Mouse (Mus musculus): ENCODE data around the gene Shank2. TPM values are rescaled to one million over a fixed set of nuclear protein-coding genes. Genes with fewer than 3 reads are reported as not detected.
A peak's percentile ranks its signal among the peaks of the same experiment; 100 is the strongest.

Shank2 gene
- polyA plus RNA-seq, 1 experiment, result 0.70 TPM

DNA sequence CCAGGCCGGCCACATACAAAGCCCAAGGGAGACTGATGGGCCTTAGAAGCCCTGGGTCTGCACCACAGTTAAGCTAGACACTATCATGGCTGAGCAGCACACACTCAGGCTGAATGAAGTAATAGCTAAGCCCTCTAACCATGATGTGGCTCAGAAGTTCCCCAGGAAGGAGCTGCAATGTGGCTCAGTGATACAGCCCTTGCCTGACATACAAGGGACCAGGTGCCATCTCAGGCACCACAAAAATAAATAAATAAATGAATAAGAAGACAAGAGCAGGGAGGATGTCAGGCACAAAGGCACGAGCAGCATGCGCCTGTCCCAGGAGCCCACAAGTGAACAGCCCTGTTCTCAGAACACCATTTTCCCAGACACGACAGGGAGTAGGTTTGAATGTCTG lies 440.2 kb downstream of the Shank2 start:
- H3K36me3 ChIP-seq (ENCODE audit: control insufficient read depth, insufficient read depth), result peaks cover 92% of the 10 kb centered on the region
- TF ChIP-seq CEBPB (IDR thresholded peaks at IDR 0.05; ENCODE audit: low read depth) (no peak), CTCF (IDR thresholded peaks at IDR 0.05; ENCODE audit: control insufficient read depth, insufficient read depth, insufficient read length) (no peak), USF1 (IDR thresholded peaks at IDR 0.05; ENCODE audit: low read depth) (no peak), MYOG (IDR thresholded peaks at IDR 0.05; ENCODE audit: control insufficient read depth, extremely low read depth, insufficient read length) (no peak), MAX (IDR thresholded peaks at IDR 0.05) (no peak), MYOD1 (IDR thresholded peaks at IDR 0.05; ENCODE audit: control insufficient read depth, insufficient read length, low read depth) (no peak), FOSL1 (IDR thresholded peaks at IDR 0.05; ENCODE audit: insufficient read depth, low read length, poor library complexity, severe bottlenecking) (no peak)
- H3K27me3 ChIP-seq (ENCODE audit: control insufficient read depth, insufficient read depth, insufficient read length), result no peaks in the 10 kb centered on the region
- peaks cover 14% of the 10 kb centered on the region for H3K79me3 ChIP-seq (ENCODE audit: low read depth)
- H3K79me2 ChIP-seq (ENCODE audit: control insufficient read depth, insufficient read depth), result peaks cover 33% of the 10 kb centered on the region
- no peak overlapping the region for H3K4me3 ChIP-seq (ENCODE audit: insufficient read depth, poor library complexity, severe bottlenecking)
- H3ac ChIP-seq (ENCODE audit: control insufficient read depth, insufficient read length, low read depth), result peak overlapping the region; percentile 28

- Histone ChIP-seq H3ac (ENCODE audit: control insufficient read depth, insufficient read length, low read depth) (no peak overlapping the region), H3K79me3 (ENCODE audit: low read depth) (peaks cover 14% of the 10 kb centered on the region), H3K27me3 (ENCODE audit: control insufficient read depth, insufficient read depth, insufficient read length) (no peaks in the 10 kb centered on the region), H3K36me3 (ENCODE audit: control insufficient read depth, insufficient read depth) (peaks cover 71% of the 10 kb centered on the region), H3K79me2 (ENCODE audit: control insufficient read depth, insufficient read depth) (peaks cover 38% of the 10 kb centered on the region), H3K4me3 (ENCODE audit: insufficient read depth, poor library complexity, severe bottlenecking) (no peak overlapping the region)
- no peak for TF ChIP-seq CEBPB (IDR thresholded peaks at IDR 0.05; ENCODE audit: low read depth)
- no peak for TF ChIP-seq CTCF (IDR thresholded peaks at IDR 0.05; ENCODE audit: control insufficient read depth, insufficient read depth, insufficient read length)
- TF ChIP-seq MYOD1 (IDR thresholded peaks at IDR 0.05; ENCODE audit: control insufficient read depth, insufficient read length, low read depth), result no peak
- no peak for TF ChIP-seq FOSL1 (IDR thresholded peaks at IDR 0.05; ENCODE audit: insufficient read depth, low read length, poor library complexity, severe bottlenecking)
- no peak for TF ChIP-seq USF1 (IDR thresholded peaks at IDR 0.05; ENCODE audit: low read depth)
- TF ChIP-seq MYOG (IDR thresholded peaks at IDR 0.05; ENCODE audit: control insufficient read depth, extremely low read depth, insufficient read length), result no peak
- no peak for TF ChIP-seq MAX (IDR thresholded peaks at IDR 0.05)
Measured at GRCm38 (mm10) chr7:144444788-144445187, 443.1 kb downstream of the Shank2 start.

GRCm38 (mm10) chr7:144447146-144447545 lies 445.4 kb downstream of the Shank2 start:
- Histone ChIP-seq H3K4me3 (ENCODE audit: insufficient read depth, poor library complexity, severe bottlenecking) (no peak overlapping the region), H3ac (ENCODE audit: control insufficient read depth, insufficient read length, low read depth) (no peak overlapping the region), H3K79me2 (ENCODE audit: control insufficient read depth, insufficient read depth) (peaks cover 28% of the 10 kb centered on the region), H3K27me3 (ENCODE audit: control insufficient read depth, insufficient read depth, insufficient read length) (no peaks in the 10 kb centered on the region), H3K79me3 (ENCODE audit: low read depth) (peaks cover 14% of the 10 kb centered on the region), H3K36me3 (ENCODE audit: control insufficient read depth, insufficient read depth) (peaks cover 68% of the 10 kb centered on the region)
- TF ChIP-seq MYOD1 (IDR thresholded peaks at IDR 0.05; ENCODE audit: control insufficient read depth, insufficient read length, low read depth) (peak; percentile 82), USF1 (IDR thresholded peaks at IDR 0.05; ENCODE audit: low read depth) (no peak), CTCF (IDR thresholded peaks at IDR 0.05; ENCODE audit: control insufficient read depth, insufficient read depth, insufficient read length) (no peak), MAX (IDR thresholded peaks at IDR 0.05) (peak; percentile 73), CEBPB (IDR thresholded peaks at IDR 0.05; ENCODE audit: low read depth) (peak; percentile 29), FOSL1 (IDR thresholded peaks at IDR 0.05; ENCODE audit: insufficient read depth, low read length, poor library complexity, severe bottlenecking) (peak; percentile 18), MYOG (IDR thresholded peaks at IDR 0.05; ENCODE audit: control insufficient read depth, extremely low read depth, insufficient read length) (no peak)

DNA sequence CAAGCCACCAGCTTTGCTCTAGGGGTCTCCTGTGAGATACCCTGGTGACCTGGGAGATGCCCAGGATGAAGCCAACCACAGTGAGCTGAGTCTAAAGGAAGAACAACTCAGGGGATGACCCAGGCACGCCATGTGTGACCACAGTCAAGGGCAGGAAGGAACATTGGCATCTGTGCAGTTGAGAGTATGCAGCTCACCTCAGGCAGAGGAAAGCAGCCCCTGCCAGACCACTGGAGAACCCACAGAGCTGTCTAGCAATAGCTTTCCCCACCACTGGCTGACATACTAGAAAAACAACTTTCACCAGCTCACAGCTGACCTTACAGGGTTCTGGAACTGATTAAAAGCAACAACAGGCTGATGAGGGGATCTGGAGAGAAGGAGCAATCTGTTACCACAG lies 446.5 kb downstream of the Shank2 start:
- Histone ChIP-seq H3K79me3 (ENCODE audit: low read depth) (peaks cover 14% of the 10 kb centered on the region), H3ac (ENCODE audit: control insufficient read depth, insufficient read length, low read depth) (no peak overlapping the region), H3K4me3 (ENCODE audit: insufficient read depth, poor library complexity, severe bottlenecking) (no peak overlapping the region), H3K27me3 (ENCODE audit: control insufficient read depth, insufficient read depth, insufficient read length) (no peaks in the 10 kb centered on the region), H3K79me2 (ENCODE audit: control insufficient read depth, insufficient read depth) (peaks cover 28% of the 10 kb centered on the region), H3K36me3 (ENCODE audit: control insufficient read depth, insufficient read depth) (peaks cover 67% of the 10 kb centered on the region)
- TF ChIP-seq CTCF (IDR thresholded peaks at IDR 0.05; ENCODE audit: control insufficient read depth, insufficient read depth, insufficient read length) (no peak), MYOD1 (IDR thresholded peaks at IDR 0.05; ENCODE audit: control insufficient read depth, insufficient read length, low read depth) (peak; percentile 43), USF1 (IDR thresholded peaks at IDR 0.05; ENCODE audit: low read depth) (no peak)

GRCm38 (mm10) chr7:144449637-144450570 lies 448.2 kb downstream of the Shank2 start:
- H3K36me3 ChIP-seq (ENCODE audit: control insufficient read depth, insufficient read depth), result peaks cover 68% of the 10 kb centered on the region
- H3ac ChIP-seq (ENCODE audit: control insufficient read depth, insufficient read length, low read depth), result peak overlapping the region; percentile 22
- H3K4me3 ChIP-seq (ENCODE audit: insufficient read depth, poor library complexity, severe bottlenecking), result no peak overlapping the region
- peaks cover 25% of the 10 kb centered on the region for H3K79me2 ChIP-seq (ENCODE audit: control insufficient read depth, insufficient read depth)
- no peak for TF ChIP-seq MYOG (IDR thresholded peaks at IDR 0.05; ENCODE audit: control insufficient read depth, extremely low read depth, insufficient read length)
- peak; percentile 73 for TF ChIP-seq MYOD1 (IDR thresholded peaks at IDR 0.05; ENCODE audit: control insufficient read depth, insufficient read length, low read depth)
- no peak for TF ChIP-seq USF1 (IDR thresholded peaks at IDR 0.05; ENCODE audit: low read depth)
- TF ChIP-seq MAX (IDR thresholded peaks at IDR 0.05), result no peak
- TF ChIP-seq CTCF (IDR thresholded peaks at IDR 0.05; ENCODE audit: control insufficient read depth, insufficient read depth, insufficient read length), result no peak
- TF ChIP-seq FOSL1 (IDR thresholded peaks at IDR 0.05; ENCODE audit: insufficient read depth, low read length, poor library complexity, severe bottlenecking), result no peak
- TF ChIP-seq CEBPB (IDR thresholded peaks at IDR 0.05; ENCODE audit: low read depth), result no peak
- no peaks in the 10 kb centered on the region for H3K27me3 ChIP-seq (ENCODE audit: control insufficient read depth, insufficient read depth, insufficient read length)
- H3K79me3 ChIP-seq (ENCODE audit: low read depth), result peaks cover 14% of the 10 kb centered on the region
